ENCODE assay signal across 8 mouse cellular contexts in genomic region chr19:20345317-20345917, GRCm38 (mm10). TPM values are rescaled to one million over a fixed set of nuclear protein-coding genes. Genes with fewer than 3 reads are reported as not detected.
DNase-seq lines count a peak whose midpoint lies in the region; ATAC-seq lines count a peak whose summit lies in the region.

No protein-coding gene starts in this region.

- WGBS in forebrain, embryonic 12.5 days = 19% methylated on average over 8 of the region's 8 CpGs
- WGBS in hindbrain, embryonic 16.5 days = 13% methylated on average over 8 of the region's 8 CpGs

- H3K36me3 ChIP-seq in forebrain, embryonic 12.5 days (replicated peaks) = no peaks in the 10 kb centered on the region
- no peaks in the 10 kb centered on the region for H3K36me3 ChIP-seq in hindbrain, embryonic 16.5 days (ENCODE audit: control insufficient read depth, insufficient read depth, low read length)

- H3K4me3 ChIP-seq in forebrain, embryonic 12.5 days (replicated peaks) = no peak overlapping the region
- no peak overlapping the region for H3K4me3 ChIP-seq in hindbrain, embryonic 16.5 days (ENCODE audit: low read length)

- peak; percentile 75 for ATAC-seq in forebrain, embryonic 12.5 days (ENCODE audit: low FRiP score)
- ATAC-seq in hindbrain, embryonic 16.5 days = peak; percentile 80
- ATAC-seq in megakaryocyte progenitor cell, adult 5-6 weeks (replicated peaks; ENCODE audit: poor library complexity) = peak; percentile 98

- H3K27ac ChIP-seq in forebrain, embryonic 12.5 days = no peak overlapping the region
- H3K27ac ChIP-seq in hindbrain, embryonic 16.5 days (ENCODE audit: low read depth, low read length) = no peak overlapping the region

- DNase-seq in MEL-GATA-1-ER (ENCODE audit: extremely low read depth, low read depth) = peak; percentile 52
- DNase-seq in c-Kit-positive CD71-negative TER-119-negative erythroid progenitor cells, embryonic 14.5 days (ENCODE audit: low read depth) = peak; percentile 60
- peak; percentile 61 to 67 for DNase-seq in layer of hippocampus, postnatal 36 days
- peak; percentile 84 to 85 for DNase-seq in right cerebral cortex, adult 2 months (ENCODE audit: low spot score in 2 of 2)
- DNase-seq in urinary bladder, postnatal 36 days (ENCODE audit: low spot score in 2 of 2) = peak; percentile 43 to 71

- no peaks in the 10 kb centered on the region for H3K9me3 ChIP-seq in forebrain, embryonic 12.5 days
- no peaks in the 10 kb centered on the region for H3K9me3 ChIP-seq in hindbrain, embryonic 16.5 days (ENCODE audit: control insufficient read depth, low read length)

- H3K4me1 ChIP-seq in forebrain, embryonic 12.5 days = no peaks in the 10 kb centered on the region; the same call in 1 of the 2 replicates
- no peaks in the 10 kb centered on the region; the same call in 1 of the 2 replicates for H3K4me1 ChIP-seq in hindbrain, embryonic 16.5 days (ENCODE audit: control insufficient read depth, insufficient read depth, low read depth, low read length)

- no peak overlapping the region for H3K4me2 ChIP-seq in forebrain, embryonic 12.5 days
- H3K4me2 ChIP-seq in hindbrain, embryonic 16.5 days (ENCODE audit: low read length) = no peak overlapping the region

- no peak overlapping the region for H3K9ac ChIP-seq in forebrain, embryonic 12.5 days
- no peak overlapping the region for H3K9ac ChIP-seq in hindbrain, embryonic 16.5 days (ENCODE audit: low read depth, low read length)

- H3K27me3 ChIP-seq in forebrain, embryonic 12.5 days = no peaks in the 10 kb centered on the region
- no peaks in the 10 kb centered on the region for H3K27me3 ChIP-seq in hindbrain, embryonic 16.5 days (replicated peaks; ENCODE audit: control insufficient read depth, insufficient read depth, low read length)

RNA-seq across cellular contexts. Expression of gene Anxa1, which starts 45.3 kb away (rescaled TPM):
- polyA plus RNA-seq in forebrain, embryonic 12.5 days (2016; fragmentation: Nextera tagmentation; extraction: Ambion mirVana) = 4.8 and 5.2 TPM in 2 replicates
- polyA plus RNA-seq in hindbrain, embryonic 16.5 days (2015; fragmentation: Nextera tagmentation; extraction: Ambion mirVana) = 9.7 and 16.0 TPM in 2 replicates
- total RNA-seq in layer of hippocampus, postnatal 36 days (2021) = 1 to 10 TPM; 1.0 to 1.6 TPM
- 489 and 586 TPM in 2 replicates for total RNA-seq in megakaryocyte progenitor cell, adult 5-6 weeks (2015)
- total RNA-seq in megakaryocyte progenitor cell, adult 5-6 weeks (2017) = 581 and 634 TPM in 2 replicates

Comparison
In these comparisons a context has a peak if more than half of its experiments do, and no peak if none do; other contexts are left out.
1. RNA of gene Anxa1, which starts 45.3 kb away (total RNA-seq): 489 to 634 TPM in megakaryocyte progenitor cell, adult 5-6 weeks; 1.0 to 1.6 TPM in layer of hippocampus, postnatal 36 days; every median in the first group is over 100 times any median in the second.
2. Peak in every context shown above with its lines, with median percentiles within 50 percentile points of each other: DNase-seq and ATAC-seq.